Mouse (Mus musculus) kidney, adult 2 months (tissue): ENCODE measurements at regions not wholly inside any gene's neighbourhood (a gene's known extent, or its start where the extent isn't known, plus 50 kb on each side); places are given as distances from the start of the nearest gene placed in this dataset.

Experiments used
- DNase-seq: peaks from one replicate; pipeline ENCODE4 v3.0.0; 2021
- H3K27ac ChIP-seq: fragments of 200-500 bp; 2 replicates; pipeline ENCODE4 v1.5.1; 2012; ENCODE audit warnings: low read depth, low read length, control low read depth, inconsistent platforms; ENCODE audit not compliant: insufficient read depth
- H3K27me3 ChIP-seq: fragments of 200-500 bp; replicated peaks from 2 replicates; pipeline ENCODE4 v1.6.1; 2012; ENCODE audit warnings: mild to moderate bottlenecking, moderate library complexity, low read length, inconsistent platforms; ENCODE audit not compliant: control insufficient read depth, insufficient read depth
- H3K36me3 ChIP-seq: fragments of 200-500 bp; 2 replicates; pipeline ENCODE4 v1.6.1; 2012; ENCODE audit warnings: mild to moderate bottlenecking, moderate library complexity, low read length, inconsistent platforms; ENCODE audit not compliant: control insufficient read depth, insufficient read depth
- H3K4me1 ChIP-seq: fragments of 200-500 bp; 2 replicates; pipeline ENCODE4 v1.6.1; 2011; ENCODE audit warnings: low read length; ENCODE audit not compliant: control insufficient read depth, insufficient read depth
- H3K4me3 ChIP-seq: fragments of 200-500 bp; 2 replicates; pipeline ENCODE4 v1.5.1; 2011; ENCODE audit warnings: mild to moderate bottlenecking, low read depth, low read length, control low read depth; ENCODE audit not compliant: insufficient read depth
- CTCF ChIP-seq: fragments of 200-500 bp; conservative IDR thresholded peaks from 2 replicates; pipeline ENCODE4 v1.5.1; 2011; ENCODE audit warnings: low read depth, mild to moderate bottlenecking, control low read depth, low read length, moderate library complexity, mixed read lengths; ENCODE audit not compliant: insufficient read depth, insufficient read length
- POLR2A ChIP-seq: fragments of 200-500 bp; IDR thresholded peaks from one replicate; pipeline ENCODE4 v1.6.1; 2011; ENCODE audit warnings: low read depth, low read length, control low read depth
- WGBS: fragments of 180-500 bp; shearing (Covaris S2); methylation state at CpG from one replicate; pipeline ENCODE4 v1.1.7; 2018; 5-methylcytosine and 5-hydroxymethylcytosine counted together

DNA sequence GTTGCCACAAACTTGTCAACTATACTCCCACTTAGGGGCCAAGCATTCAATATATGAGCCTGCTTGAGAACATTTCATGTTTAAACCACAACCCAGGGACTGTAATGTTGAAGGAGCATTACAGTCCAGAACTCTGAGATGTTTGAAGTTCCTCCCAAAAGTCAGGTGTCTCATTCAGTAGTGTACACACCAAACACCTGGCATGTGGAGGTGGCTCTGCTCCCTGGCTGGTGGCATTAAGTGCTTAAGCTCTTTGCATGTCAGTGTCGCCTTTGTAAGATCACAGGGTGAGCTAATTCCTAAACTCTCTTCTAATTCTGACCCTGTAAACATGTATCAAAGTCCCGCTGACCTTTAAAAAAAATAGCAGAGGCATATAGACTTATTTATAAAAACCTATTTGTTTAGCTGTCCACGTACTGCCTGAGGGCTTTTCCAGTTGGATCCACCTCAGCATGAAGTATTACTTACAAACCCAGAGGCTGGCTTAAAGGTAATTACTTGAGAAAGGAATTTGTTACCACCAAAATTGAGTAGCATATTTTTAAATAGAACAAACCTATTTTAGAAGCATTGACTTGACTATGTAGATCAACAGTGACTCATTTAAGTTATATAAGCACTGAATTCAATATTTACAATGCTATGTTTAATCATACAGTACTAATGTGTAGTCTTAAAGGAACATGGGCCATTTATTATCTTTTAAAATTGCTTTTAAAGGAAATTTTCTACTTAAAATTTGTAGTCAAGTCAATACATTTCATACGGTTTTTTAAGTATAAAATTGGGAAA, 276.3 kb upstream of the Fermt1 start:
- no peak overlapping the region for H3K4me3 ChIP-seq
- no peak overlapping the region for H3K27ac ChIP-seq
- H3K27me3 ChIP-seq, result no peaks in the 10 kb centered on the region
- 63% methylated on average over 4 of the region's 4 CpGs for WGBS
- no peaks in the 10 kb centered on the region for H3K36me3 ChIP-seq
- TF ChIP-seq POLR2A (no peak), CTCF (no peak)
- H3K4me1 ChIP-seq, result no peaks in the 10 kb centered on the region
- no peak for DNase-seq

DNA sequence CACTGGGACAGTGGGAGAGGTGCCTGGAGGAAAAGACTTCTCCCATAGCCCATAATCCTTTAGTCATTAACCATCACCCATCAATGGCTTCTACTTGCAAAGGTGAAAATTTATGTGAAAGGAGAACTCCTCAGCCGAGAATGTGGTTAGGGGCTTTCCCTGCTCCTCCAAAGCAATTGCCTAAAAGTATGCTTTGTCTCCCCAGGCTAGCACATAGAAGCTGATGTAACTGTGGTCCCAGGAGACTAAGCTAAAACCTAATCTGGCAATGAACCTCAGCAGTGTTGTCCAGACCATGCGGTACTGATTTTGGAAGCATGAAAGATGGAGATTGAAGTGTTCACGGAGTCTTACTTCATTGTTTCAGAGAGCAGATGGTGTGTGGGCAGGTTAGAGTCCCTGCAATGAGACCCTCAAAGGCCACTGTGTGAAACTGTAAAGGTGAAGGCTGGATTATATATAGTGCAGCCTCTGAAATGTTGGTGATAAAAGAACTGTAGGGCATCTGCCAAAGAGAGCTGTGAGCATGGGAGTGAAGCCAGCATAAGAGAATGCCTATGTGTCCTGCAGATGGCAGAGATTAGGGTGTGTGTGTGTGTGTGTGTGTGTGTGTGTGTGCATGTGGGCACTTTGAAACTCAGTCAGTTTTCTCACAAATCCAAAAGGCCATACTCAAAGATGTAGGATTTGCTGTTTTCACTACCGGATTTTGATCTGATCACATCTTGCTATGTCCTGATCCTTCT, 289.6 kb upstream of the Fermt1 start:
- Histone ChIP-seq H3K27ac (no peak overlapping the region), H3K27me3 (no peaks in the 10 kb centered on the region; the same call in 1 of the 2 replicates), H3K36me3 (no peaks in the 10 kb centered on the region), H3K4me1 (no peaks in the 10 kb centered on the region), H3K4me3 (no peak overlapping the region)
- DNase-seq, result no peak
- 71% methylated on average over 4 of the region's 4 CpGs for WGBS
- TF ChIP-seq POLR2A (no peak), CTCF (no peak)

GRCm38 (mm10) chr2:133252131-133252530, 299.8 kb upstream of the Bmp2 start:
- H3K27ac ChIP-seq, result no peak overlapping the region
- H3K4me1 ChIP-seq, result no peaks in the 10 kb centered on the region
- H3K36me3 ChIP-seq, result no peaks in the 10 kb centered on the region
- H3K4me3 ChIP-seq, result no peak overlapping the region
- WGBS, result 73% methylated on average over 2 of the region's 2 CpGs
- DNase-seq, result no peak
- no peak for TF ChIP-seq CTCF
- TF ChIP-seq POLR2A, result no peak
- no peaks in the 10 kb centered on the region for H3K27me3 ChIP-seq

- no peak for TF ChIP-seq CTCF
- TF ChIP-seq POLR2A, result no peak
- WGBS, result 40% methylated on average over 4 of the region's 4 CpGs
- no peak overlapping the region for H3K4me3 ChIP-seq
- H3K27me3 ChIP-seq, result no peaks in the 10 kb centered on the region
- no peak overlapping the region for H3K27ac ChIP-seq
- DNase-seq, result no peak
- no peaks in the 10 kb centered on the region for H3K36me3 ChIP-seq
- no peaks in the 10 kb centered on the region for H3K4me1 ChIP-seq
Measured at GRCm38 (mm10) chr2:133274424-133274823, 277.5 kb upstream of the Bmp2 start.

- no peak for TF ChIP-seq CTCF
- 52% methylated on average over 4 of the region's 4 CpGs for WGBS
- no peaks in the 10 kb centered on the region for H3K27me3 ChIP-seq
Measured at GRCm38 (mm10) chr2:133278546-133278945, 273.4 kb upstream of the Bmp2 start.

DNA sequence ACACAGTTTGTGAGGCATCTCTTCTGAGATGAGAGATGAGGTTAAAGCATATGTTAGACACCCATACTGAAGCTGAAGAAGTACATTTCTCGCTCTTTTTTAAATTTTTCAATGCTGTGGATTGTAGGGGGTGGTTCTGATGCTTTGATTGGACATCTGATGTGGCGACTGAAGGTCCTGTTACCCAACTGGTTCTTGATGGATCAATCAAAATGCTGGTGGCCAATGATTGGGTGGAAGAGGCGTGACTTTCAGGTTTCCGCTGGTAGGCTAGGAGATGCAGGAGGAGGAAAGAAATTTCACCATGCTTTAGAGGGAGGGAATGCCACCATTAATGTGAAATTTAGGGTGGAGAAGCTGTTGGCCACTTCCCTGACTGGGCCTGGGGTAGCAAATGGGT, 272.7 kb upstream of the Bmp2 start:
- no peaks in the 10 kb centered on the region for H3K27me3 ChIP-seq
- DNase-seq, result no peak
- H3K36me3 ChIP-seq, result no peaks in the 10 kb centered on the region
- H3K4me3 ChIP-seq, result no peak overlapping the region
- TF ChIP-seq CTCF (no peak), POLR2A (no peak)
- WGBS, result 88% methylated on average over 4 of the region's 4 CpGs
- H3K4me1 ChIP-seq, result no peaks in the 10 kb centered on the region
- no peak overlapping the region for H3K27ac ChIP-seq

More at GRCm38 (mm10) chr2:133278546-133278945, 273.4 kb upstream of the Bmp2 start:
- Histone ChIP-seq H3K4me3 (no peak overlapping the region), H3K27ac (no peak overlapping the region), H3K4me1 (no peaks in the 10 kb centered on the region), H3K36me3 (no peaks in the 10 kb centered on the region)
- no peak for DNase-seq

GRCm38 (mm10) chr2:133282692-133283091, 269.3 kb upstream of the Bmp2 start:
- DNase-seq, result no peak
- H3K4me3 ChIP-seq, result no peak overlapping the region

More at GRCm38 (mm10) chr2:133282692-133283091, 269.3 kb upstream of the Bmp2 start:
- no peak overlapping the region for H3K27ac ChIP-seq
- H3K4me1 ChIP-seq, result no peaks in the 10 kb centered on the region
- WGBS, result 61% methylated on average over 5 of the region's 5 CpGs
- H3K36me3 ChIP-seq, result no peaks in the 10 kb centered on the region
- no peaks in the 10 kb centered on the region; the same call in 1 of the 2 replicates for H3K27me3 ChIP-seq
- TF ChIP-seq CTCF, result no peak
- no peak for TF ChIP-seq POLR2A
